Mouse (Mus musculus): ENCODE results near the gene Sult6b2. TPM values are rescaled to one million over a fixed set of nuclear protein-coding genes. Genes with fewer than 3 reads are reported as not detected.

Sult6b2 gene
- under 1 TPM; 0.17 to 0.28 TPM for total RNA-seq (2021)
- long read RNA-seq, experiment 1 = 0 reads
- long read RNA-seq, experiment 2, partial matches to known transcripts = 0 of 1 reads
- long read RNA-seq, experiment 2, other reads (novel, unspliced or antisense) = 1 of 1 reads

DNA sequence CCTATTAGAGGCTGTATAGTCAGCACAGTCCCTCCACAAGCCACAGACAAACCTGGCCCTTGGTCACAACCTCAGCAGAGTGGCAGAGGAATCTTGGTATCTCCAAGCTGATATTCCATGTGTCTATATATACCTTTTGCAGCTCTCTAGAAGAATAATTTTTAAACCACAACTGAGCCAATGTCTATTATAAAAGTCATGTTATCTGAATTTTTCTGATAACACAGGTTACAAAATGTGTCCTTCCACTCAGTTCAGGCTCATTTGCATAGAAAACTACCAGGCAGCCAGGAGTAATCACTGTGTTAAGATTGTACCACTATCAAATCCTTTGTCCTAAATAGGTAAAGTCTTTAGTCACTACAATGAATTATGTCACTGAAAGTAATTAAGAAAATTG lies at the start of gene Sult6b2:
TSS of gene Sult6b2 (minus strand) at position 101 of the 400 bp plus-strand sequence.
- no peak for DNase-seq (ENCODE audit: low spot score in 2 of 2)

DNA sequence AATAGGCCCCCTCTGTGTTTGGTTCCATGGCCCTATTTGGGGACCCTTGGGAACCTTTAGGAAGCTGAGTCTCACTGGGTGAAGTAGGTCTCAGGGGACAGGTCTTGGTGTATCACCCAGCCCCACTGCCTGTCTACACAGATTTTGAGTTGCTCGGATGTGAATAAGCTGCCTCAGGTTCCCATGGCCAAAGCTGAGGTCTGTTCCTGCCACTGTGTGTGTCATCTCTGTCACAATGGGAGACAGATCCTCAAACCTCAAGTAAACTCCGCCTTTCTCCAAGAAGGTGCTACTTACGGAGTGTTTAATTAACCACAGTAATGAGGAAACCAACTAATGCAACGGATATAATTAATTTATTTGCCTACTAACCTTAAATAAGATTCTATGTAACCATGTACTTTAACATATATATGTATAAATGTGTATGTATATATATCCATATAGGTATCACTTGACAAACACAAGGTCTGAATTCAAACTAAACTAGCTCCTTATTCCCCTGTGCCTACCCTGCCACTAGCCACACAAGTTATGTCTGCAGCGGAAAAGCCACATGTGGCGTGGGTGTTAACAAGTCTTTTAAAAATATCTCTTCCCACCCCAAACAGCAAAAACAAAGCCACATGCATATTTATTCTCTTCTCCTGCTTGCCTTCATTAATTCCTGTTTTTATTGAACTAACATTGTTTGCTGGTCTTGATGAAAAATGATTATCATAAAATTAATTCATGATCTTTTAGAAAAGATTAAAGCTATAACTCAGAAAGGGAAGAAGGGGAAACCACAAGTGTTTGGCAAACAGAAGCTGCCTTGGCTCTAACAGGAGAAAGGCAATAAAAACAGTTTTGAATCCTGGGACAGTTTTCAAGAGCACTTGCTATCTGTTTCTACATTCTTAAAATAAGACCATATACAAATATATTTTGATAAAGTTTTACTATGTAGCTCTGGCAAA lies 48.4 kb upstream of the Sult6b2 start:
- peak in 1 of 2 experiments; percentile 22 for DNase-seq (ENCODE audit: low spot score in 2 of 2)

DNA sequence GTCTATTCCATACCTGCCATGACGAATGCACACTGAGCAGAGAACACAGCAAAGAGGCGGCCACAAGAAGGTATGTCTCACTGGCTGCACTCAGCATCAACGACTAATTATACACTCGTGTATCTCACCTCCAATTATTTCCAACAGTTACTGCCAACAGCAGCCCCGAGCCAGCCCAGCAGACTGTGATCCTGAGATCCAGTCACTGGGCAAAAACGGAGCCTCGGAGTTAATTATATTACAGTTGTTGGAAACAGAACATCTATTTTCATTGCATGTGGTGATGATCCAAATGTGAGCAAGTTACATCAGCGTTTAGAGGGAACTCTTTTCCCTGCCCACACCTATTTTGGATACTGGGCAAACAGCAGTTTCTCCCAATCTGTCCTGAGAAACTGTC lies 46.1 kb upstream of the Sult6b2 start:
- DNase-seq (ENCODE audit: low spot score in 2 of 2) = no peak

DNA sequence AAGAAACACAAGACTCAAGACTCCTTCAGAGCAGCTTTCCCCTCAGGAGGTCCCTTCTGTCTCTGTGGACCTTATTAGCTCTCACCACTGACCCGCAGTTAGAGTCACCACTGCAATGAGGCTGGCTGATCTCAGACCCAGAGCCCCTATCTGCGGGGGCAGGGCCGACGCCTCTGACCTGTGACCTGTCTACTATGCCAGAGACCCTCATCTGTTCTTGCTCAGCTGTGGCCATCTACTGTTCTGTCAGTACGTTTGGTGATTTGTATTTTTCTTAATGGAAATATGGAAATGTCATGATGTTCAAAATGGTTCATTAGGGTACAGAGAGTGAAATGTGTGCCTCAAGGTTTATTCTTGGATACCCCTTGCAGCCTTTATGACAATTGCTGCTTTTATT lies 45.0 kb upstream of the Sult6b2 start:
- DNase-seq (ENCODE audit: low spot score in 2 of 2) = no peak

DNA sequence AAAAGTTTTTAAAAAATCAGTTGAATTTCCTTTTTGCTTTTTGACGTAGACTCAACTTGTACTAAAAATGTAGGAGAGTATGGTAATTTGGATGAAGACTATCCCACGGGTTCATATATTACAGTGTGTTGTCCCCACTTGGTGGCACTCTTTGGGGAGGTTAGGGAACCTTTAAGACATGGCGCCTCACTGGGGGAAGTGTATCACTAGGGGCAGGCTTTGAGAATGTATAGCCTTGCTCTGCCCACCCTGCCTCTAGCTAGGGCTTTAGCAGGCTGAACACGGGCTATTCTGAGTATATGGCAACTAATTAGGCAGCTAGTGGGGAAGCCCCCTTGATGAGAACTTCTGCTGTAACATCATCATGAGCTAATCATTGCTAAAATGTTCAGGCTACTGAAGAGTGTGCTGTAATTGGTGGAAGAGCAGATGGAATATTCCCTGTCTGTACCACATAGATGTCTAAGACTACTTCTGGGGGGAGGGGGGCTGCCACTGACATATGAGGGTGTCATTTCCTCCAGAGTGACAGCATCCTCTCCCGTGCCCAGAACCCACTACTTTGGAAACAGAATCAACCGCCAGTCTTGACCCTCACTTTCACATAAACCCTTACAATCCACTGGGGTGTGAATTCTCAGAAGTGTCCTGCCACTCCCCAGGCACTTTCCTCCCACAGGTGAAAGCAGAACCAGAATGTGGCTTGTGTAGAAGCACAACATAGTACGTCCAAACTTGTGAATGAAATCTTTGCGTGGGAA lies 43.8 kb upstream of the Sult6b2 start:
- DNase-seq (ENCODE audit: low spot score in 2 of 2) = no peak

DNA sequence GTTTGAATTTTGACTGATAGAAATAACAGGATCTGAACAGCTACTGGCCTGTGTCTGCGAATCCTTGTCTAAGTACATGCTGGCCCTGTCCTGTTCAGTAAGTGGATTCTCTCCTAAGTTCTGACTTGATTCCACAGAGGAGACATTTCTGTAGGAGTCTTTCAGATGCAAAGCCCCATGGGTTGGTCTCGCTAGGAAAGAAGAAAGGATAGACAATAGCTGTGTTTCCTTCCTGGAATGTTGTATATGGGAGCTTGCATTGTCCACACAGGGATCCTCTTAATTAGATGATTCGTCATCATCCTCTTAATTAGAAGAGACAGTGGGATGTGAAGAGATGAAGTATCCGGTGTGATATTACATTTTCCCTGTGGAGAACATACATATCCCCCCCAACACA lies 42.6 kb upstream of the Sult6b2 start:
- DNase-seq (ENCODE audit: low spot score in 2 of 2) = no peak

DNA sequence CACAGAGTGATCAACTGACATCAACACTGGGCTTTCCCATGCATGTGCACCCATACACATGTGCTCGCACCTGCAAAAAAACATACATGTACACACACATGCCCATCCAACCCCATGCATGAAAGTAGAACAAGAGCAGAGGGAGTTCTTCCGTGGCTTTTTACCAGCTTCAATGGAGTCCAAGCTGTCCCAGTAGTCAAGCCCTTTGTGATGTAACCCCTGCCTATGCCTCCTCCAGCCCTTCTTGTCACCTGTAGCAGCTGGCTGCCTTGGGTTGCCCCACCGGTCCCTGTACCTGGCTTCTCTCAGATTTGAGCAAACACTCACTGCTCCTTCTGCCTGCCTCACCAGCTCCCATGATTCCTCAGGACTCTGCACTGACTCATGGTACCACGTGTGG lies 40.8 kb upstream of the Sult6b2 start:
- DNase-seq (ENCODE audit: low spot score in 2 of 2) = no peak

DNA sequence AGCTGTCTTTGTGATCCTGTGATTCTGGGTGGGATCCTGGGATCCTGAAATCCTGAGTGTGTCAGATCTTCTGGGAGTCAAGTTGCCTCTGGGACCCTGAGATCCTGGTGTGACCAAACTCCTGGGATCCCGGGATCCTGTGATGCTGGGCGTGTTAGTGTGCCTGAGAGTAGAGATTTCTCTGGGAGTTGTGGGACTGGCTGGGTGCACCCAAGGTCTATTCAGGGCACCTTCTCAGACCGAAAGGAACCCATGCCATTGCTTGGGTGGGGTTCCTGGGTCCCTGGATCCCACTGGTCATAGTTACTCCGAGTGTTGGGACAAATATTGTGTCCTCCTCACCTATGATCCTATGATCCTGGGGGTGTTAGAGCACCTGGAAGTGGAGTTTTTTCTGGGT lies 39.8 kb upstream of the Sult6b2 start:
- DNase-seq (ENCODE audit: low spot score in 2 of 2) = no peak

DNA sequence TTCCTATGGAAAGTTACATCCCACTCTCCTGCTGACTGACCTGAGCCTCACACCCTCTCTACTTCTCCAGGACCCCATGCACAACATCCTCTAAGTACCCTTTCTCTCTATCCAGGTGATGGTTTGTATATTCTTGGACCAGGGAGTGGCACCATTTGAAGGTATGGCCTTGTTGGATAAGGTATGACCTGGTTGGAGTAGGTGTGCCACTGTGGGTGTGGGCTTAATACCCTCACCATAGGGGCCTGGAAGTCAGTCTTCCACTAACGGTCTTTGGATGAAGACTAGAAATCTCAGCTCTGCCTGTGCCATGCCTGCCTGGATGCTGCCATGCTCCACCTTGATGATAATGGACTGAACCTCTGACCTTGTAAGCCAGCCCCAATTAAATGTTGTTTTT lies 34.2 kb upstream of the Sult6b2 start:
- no peak for DNase-seq (ENCODE audit: low spot score in 2 of 2)

DNA sequence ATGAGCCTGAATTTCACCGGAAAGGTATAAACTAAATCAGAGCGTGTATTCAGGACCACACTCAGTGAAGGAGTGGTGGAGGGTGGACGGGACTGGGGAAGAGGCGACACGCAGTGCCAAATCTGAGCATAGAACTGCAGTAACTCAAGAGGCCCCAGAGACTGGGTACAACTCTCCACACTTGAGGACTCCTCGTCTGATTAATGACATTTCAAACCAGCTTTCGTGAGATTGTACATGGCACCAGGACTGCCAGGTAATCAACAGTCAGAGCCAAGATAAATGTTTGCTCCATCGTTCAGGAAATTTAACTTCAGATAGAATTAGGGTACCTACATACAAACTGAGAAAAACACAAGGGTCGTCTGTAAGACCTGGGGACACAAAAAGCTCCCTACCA lies 33.0 kb upstream of the Sult6b2 start:
- DNase-seq (ENCODE audit: low spot score in 2 of 2) = no peak

DNA sequence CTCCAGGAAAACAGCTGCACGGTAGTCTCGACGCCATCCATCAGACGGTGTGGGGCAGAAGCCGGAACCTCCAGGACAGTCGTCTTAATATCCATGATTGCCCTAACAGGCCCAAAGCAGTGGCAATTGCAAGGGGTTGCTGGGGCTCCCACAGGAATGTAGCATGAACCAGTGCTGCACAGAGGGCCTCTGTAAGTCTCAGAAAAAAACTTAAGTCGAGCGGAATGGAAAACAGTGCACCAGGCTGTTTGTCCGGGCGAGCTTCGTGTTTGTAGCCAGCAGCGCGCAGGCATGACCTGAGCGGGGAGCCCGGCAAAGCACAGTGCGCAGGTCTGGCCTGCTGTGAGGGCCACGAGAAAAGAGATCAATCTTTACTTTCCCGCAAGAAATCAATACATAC lies 31.4 kb upstream of the Sult6b2 start:
- DNase-seq (ENCODE audit: low spot score in 2 of 2) = no peak

DNA sequence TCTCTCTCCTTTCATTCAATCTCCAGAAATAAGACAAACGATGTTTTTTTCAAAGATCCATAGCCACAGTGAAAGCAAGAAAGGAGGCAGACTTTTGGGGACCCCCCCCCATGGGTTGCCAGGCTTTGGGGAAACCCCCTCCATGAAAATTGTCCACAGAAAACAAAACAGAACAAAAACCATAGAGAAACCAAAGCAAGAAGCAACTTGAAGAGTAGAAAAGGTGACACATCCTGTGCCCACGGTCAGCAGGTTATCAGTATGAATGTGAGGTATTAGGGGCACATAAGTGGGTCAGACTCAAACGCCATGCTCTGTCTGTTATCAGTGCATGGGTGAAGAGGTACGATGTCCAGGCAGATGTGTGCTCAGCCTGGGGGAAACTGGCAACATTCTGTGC lies 30.6 kb upstream of the Sult6b2 start:
- no peak for DNase-seq (ENCODE audit: low spot score in 2 of 2)

DNA sequence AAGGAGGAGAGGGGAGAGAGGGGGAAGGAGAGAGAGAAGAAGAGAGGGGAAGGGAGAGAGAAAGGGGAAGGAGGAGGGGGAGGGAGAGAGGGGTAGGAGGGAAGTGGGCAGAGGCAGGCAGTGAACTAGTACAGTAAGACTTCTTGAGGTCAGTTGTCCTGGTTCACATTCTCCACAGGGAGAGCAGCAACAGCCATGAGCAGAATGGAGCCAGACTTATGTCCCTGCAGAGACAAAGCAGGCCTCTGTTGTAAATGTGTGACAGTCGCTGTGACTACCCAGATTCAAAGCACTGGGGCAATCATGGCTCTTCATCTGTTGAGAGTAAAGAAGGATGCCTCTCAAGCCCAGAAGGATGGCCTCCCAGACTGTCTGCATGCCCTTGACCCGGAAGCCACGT lies 27.4 kb upstream of the Sult6b2 start:
- no peak for DNase-seq (ENCODE audit: low spot score in 2 of 2)

DNA sequence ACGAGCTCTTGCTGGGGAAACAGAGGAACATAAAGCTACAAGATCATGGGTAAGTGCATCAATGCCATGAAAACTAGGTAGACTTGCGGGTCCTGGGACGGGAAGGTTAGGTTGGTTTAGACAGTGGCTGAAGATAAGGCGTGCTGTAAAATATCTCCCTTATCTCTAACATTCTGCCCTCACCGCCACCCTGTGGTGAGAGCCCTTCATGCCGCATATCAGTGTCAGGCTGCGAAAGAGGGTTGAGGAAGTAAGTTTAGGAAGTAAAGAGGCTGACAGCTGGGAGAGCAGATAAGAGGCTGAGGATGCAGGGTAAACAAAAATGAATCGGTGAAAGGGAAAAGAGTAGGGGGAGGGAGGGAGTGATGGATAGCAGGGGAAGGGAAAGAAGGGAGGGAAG lies 26.9 kb upstream of the Sult6b2 start:
- no peak for DNase-seq (ENCODE audit: low spot score in 2 of 2)

DNA sequence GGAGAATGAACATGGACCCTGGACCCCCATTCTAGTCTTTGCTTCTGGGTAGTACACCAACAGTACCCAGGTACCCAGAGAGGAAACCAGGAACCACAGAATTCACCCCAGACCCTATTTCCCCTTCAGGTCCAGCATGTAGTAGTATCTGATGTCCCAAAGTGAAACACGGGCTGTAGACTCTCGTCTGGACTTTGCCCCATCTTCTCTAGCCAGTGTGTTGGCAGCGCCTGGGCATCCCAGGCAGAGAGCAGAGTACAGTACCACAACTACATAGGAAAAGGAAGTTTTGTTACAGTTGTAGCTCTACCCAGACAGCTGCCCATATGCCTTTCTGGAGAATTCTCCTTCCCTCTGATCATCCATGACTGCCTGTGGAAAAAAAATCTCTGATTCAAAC lies 25.9 kb upstream of the Sult6b2 start:
- DNase-seq (ENCODE audit: low spot score in 2 of 2) = no peak

DNA sequence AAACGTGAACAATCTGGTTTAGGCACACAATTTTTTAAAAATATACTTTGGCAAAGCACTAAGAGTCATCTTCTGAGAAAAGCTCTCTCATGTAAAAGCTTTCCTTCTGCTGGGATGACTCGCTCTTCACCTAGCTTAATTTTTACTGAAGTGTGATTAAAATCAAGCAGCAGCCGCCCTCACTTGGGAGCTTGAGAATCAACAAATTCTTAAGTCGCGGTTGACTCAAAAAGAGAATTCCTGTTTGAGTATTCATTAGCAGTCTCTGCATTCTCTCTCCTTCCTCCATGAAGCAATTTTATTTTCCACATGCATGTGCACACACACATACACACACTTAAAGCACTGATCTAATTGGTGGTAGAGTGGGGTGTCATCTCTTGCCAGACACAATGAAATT lies 21.1 kb upstream of the Sult6b2 start:
- DNase-seq (ENCODE audit: low spot score in 2 of 2) = no peak

DNA sequence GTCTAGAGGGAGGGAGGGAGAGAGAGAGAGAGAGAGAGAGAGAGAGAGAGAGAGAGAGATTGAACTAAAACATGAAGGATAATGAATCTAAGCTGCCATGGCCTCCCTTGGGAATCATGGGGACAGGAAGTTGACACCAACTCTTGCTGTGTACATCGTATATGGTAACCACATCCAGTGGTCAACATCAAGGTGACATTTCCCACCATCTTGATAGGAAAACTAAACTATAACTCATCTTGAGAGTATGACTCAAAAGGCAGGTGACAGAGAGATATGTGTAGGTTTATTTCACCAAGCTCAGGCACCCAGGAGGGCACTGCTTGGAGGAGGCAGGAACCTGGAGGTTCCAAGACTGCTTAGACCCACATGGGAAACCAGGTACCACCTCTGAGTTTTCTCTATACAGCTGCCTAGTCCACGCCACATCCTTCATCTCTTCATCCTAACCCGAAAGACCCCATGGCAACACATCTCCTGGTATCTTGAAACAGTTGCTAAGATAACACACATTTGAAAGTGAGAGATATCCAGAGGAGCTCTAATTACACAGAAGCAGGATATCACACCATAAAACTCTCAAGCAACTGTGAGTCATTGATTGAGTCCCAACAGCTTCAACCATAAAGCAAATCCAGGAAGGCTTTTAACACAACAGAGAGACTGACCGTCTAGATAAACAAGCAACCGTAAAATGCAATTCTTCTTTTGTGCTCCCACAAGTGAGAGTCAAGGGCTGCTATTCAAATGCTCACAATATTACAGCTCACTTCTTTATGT lies 18.9 kb upstream of the Sult6b2 start:
- DNase-seq (ENCODE audit: low spot score in 2 of 2) = no peak

DNA sequence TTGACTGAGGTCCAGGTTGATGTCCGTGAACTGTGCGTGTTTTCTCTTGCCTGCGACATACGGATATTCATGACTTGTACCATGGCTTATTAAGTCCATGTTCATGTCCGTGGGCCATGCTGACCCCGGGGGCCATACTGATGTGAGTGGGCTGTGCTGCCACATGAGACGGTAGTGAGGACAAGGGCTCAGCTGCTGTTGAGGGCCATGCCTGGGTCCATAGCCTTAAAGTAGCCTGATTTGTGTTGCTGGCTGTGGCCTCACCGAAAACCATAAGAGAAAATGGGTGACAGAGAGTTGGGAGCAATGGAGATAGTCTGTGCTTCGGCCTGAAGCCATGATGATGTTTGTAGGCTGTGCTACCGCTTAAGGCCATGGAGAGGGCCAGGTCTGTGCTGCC lies 14.0 kb upstream of the Sult6b2 start:
- DNase-seq (ENCODE audit: low spot score in 2 of 2) = no peak

DNA sequence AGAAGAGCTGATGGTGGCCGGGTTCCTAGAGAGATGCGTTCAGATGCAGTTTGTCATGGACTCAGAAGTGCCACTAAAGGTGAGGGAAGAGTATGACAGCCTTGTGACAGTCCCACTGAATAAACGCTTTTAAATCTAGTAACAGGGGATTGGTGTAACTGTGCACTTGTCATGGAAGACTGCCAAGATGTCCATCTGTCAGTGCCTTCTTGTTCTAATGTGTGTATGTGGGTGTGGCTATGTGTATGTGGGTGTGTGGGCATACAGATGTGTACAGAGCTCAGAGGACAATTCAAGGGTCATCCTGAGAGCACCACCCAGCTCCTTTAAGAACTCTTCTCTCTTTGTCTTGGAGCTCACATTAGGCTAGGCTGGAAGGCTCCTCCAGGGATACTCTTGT lies 11.2 kb upstream of the Sult6b2 start:
- DNase-seq (ENCODE audit: low spot score in 2 of 2) = peak in 1 of 2 experiments; percentile 32

DNA sequence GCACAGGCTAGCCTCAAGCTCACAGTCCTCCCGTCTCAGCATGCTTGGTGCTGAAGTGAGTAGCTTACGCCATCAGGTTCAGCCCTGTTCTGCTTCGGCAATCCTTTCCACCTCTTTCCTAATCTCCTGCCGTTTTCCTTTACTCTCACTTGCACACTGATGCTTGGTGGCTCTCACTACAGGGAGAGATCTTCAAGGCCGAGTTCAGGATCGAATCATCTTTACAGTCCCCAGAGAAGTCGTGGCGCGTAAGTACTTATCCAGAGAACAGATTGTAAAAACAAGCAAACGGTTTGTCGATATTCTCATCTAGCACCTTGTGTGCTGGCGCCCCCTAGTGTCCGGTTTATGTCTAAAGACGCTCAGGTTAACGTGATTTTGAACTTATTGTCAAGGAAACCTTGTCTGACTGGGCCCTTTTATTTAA lies 10.2 kb upstream of the Sult6b2 start:
- DNase-seq (ENCODE audit: low spot score in 2 of 2) = peak; percentile 86 to 87

DNA sequence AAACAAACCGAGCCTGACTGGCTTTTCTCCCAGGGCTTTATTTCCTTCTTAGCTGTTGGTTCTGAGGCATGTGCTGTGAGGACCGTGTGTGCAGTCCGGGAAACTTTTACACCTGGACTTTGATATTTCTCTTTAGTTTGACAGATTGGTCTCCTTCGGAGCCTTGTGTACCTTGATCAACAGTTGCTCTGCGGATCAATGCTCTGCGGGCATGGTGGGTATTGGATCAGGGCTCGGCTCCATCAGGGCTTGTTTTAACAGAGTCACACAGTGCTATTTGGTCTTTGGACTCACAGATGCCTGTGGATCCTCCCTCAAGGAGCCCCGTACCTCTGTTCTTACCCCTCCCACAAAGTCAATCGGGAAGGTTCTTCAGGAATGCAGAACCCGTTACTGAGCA lies 9.7 kb upstream of the Sult6b2 start:
- DNase-seq (ENCODE audit: low spot score in 2 of 2) = no peak
